Mouse (Mus musculus): Measurements from ENCODE around the gene Ppm1a.

DNA sequence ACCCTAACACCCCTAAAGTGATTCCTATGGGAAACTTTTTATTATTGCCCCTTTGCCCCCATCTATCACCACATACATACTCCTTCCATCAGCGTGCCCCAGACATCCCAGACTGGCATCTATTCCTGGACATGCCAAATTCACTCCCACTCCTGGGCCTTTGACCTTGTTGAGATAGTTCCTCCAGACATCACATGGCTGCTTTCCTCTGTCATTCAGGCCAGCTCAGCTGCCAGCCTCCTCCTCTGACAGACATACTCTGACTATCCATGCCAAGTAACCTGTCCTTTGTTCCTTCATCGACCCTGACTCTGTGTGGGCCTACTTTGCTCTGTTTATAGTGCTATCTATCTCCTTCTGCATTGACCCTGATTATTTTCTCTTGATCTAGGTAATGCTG is 6.6 kb upstream of the Ppm1a start:
- TF ChIP-seq POLR2A (IDR thresholded peaks at IDR 0.05; ENCODE audit: borderline replicate concordance, extremely low read depth, insufficient read depth, insufficient read length, poor library complexity, severe bottlenecking) (no peak), CTCF (IDR thresholded peaks at IDR 0.05; ENCODE audit: borderline replicate concordance, extremely low read depth, insufficient read depth, insufficient read length) (no peak)
